Mouse (Mus musculus) hematopoietic stem cell, adult 5-6 weeks (primary cell): ENCODE results near the gene Tspan32. TPM values are rescaled to one million over a fixed set of nuclear protein-coding genes. Genes with fewer than 3 reads are reported as not detected.

Experiments
- ATAC-seq, 2 experiments: fragments of 125-278 bp in 1 of 2; replicated peaks in 1 of 2; 2 replicates each; pipeline ENCODE4 v1.8.0; 2016 to 2017; ENCODE audit warnings: inconsistent platforms in 2 of 2, mild to moderate bottlenecking in 2 of 2, moderate number of reproducible peaks in 2 of 2, low read depth in 1 of 2, moderate TSS enrichment in 1 of 2; ENCODE audit not compliant: low FRiP score in 2 of 2, poor library complexity in 2 of 2, severe bottlenecking in 2 of 2, insufficient read depth in 1 of 2, low TSS enrichment in 1 of 2
- total RNA-seq: library from RNA; stranded (forward); fragments of 172-1452, 232-1000 nt; gene quantifications from 2 replicates; pipeline ENCODE4 v1.2.3, GENCODE M21; 2017

Gene Tspan32
- total RNA-seq, 1 experiment from 2014 or later: 102 TPM

GRCm38 (mm10) chr7:143021356-143022164, 16.7 kb downstream of the Tspan32 start:
- ATAC-seq: peak in 1 of 2 experiments; percentile 40; a peak in 2 of 4 replicates

GRCm38 (mm10) chr7:143023499-143023898, 18.7 kb downstream of the Tspan32 start:
- ATAC-seq: peak; percentile 7 to 18; a peak in 1 of 4 replicates

GRCm38 (mm10) chr7:143024293-143024692, 19.4 kb downstream of the Tspan32 start:
- ATAC-seq: no peak

- ATAC-seq: no peak
Measured at GRCm38 (mm10) chr7:143025496-143025895, 20.6 kb downstream of the Tspan32 start.

DNA sequence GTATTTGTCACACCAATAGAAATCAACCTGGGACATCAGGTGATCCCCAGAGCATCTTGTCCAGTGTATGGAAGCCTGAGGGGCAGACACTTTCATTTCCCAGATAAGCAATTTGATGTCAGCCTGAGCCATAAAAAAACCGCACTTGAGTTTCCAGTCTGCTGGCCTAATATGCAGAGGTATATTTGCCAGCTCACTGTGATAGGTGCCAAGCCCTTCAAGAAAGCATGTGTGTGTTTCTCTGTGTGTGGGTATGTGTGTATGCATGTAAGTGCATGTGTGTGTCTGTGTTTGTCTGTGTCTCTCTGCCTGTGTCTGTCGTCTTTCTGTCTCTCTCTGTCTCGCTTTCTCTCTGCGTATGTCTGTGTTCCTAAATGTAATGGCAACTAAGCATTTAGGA, 22.4 kb downstream of the Tspan32 start:
- no peak for ATAC-seq

DNA sequence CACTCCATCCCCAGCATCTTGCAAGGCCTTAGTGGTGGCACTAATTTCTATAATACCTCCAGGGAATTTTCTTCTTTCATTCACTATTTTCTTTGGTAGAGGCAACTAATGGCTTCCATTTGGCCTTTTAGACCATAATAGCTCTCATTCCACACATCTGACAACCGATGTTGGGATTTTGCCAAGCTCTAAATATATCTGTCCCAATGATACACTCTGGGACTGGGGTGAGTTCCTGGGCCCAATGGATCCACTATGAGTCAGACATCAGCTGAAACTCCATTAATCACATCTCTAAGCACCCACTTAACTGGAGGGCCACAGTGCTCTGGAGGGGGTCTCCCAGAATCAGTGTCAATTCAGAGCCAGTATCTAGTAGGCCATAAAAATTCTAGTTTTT, 27.0 kb downstream of the Tspan32 start:
- no peak for ATAC-seq

DNA sequence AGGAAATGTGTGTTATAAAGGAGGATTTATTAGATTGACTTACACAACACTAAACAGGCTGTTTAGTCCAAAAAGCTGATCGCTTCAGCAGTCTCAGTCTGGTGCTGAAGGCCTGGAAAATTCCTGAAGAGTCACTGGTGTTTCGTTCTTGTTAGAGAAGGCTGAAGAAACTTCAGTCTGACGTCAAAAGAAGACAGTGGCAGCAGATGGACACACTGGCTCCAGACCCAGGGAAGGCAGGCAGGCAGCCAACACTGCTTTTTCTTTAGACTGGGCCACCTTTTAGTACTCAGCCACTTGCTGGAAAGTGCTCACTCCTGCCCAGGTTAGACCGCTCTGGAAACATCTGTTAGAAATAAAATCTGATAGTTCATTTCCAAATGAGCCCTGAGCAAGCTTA, 28.7 kb downstream of the Tspan32 start:
- no peak for ATAC-seq

DNA sequence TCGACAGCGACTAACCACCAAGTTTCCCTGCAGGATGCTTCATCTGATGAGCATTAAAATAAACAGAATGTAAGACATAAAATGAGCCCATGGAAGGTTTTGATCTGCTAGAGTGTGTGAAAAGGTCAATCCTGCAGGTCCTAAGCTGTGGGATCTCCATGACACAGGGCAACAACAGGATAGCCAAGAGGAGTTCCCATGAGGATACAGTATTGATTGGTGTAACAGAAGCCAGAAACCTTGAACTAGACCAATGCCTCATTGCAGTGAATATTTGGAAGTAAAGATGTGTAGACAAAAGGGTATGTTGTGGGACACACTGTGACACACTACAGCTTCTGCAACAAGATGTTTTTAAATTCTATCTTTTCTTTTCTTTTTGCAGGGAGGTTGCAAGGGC, 29.3 kb downstream of the Tspan32 start:
- ATAC-seq: no peak

GRCm38 (mm10) chr7:143034519-143035450, 29.9 kb downstream of the Tspan32 start:
- no peak for ATAC-seq

DNA sequence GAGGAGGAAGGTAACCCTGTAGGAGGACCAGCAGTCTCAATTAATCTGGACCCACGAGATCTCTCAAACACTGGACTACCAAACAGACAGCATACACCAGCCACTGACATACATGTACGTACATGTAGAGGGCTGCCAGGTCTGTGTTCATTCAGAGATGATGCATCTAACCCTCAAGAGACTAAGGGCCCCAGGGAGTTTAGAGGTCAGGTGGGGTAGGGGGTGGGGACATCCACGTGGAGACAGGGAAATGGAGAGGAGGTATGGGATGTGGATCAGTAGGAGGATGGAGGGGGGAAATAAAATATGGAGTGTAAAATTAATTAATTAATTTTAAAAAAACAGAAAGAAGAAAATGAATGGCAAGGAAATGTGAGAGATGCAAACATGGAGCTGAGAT, 31.9 kb downstream of the Tspan32 start:
- ATAC-seq: no peak

- ATAC-seq: no peak
Measured at GRCm38 (mm10) chr7:143037306-143037705, 32.5 kb downstream of the Tspan32 start.

- peak; percentile 85 to 86 for ATAC-seq
Measured at GRCm38 (mm10) chr7:143038174-143038931, 33.5 kb downstream of the Tspan32 start.

GRCm38 (mm10) chr7:143040561-143040960, 35.7 kb downstream of the Tspan32 start:
- no peak for ATAC-seq

GRCm38 (mm10) chr7:143041138-143041822, 36.4 kb downstream of the Tspan32 start:
- ATAC-seq: no peak

DNA sequence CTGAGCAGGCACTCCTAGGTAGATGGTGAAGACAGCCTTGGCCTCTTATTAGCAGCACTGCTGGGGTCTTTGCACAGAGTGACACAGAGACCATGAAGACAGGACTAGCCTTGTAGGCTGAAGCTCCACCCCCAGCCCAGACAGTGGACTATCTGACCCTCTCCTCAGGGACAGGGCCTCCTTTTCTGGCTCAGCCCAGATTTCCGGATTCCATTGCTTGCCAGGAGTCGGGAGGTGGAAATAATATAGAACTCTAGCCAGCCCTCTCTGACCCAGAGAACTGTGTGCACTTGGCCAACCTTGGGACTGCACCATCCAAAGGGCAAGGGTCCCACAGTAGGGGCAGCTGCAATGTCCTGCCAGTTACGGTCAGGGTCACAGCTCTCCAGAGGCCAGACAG, 37.2 kb downstream of the Tspan32 start:
- ATAC-seq: no peak

GRCm38 (mm10) chr7:143042897-143043300, 38.1 kb downstream of the Tspan32 start:
- ATAC-seq: peak in 1 of 2 experiments; percentile 27; a peak in 2 of 4 replicates
